Mouse (Mus musculus) A20 (cell line): ENCODE data around the gene Kdsr.
A peak's percentile ranks its signal among the peaks of the same experiment; 100 is the strongest.

Experiments
- DNase-seq: peaks from one replicate; pipeline ENCODE4 v3.0.0-alpha.2; 2011; ENCODE audit warnings: low read depth, low spot score

Kdsr gene

GRCm38 (mm10) chr1:106759572-106760435, at the start of gene Kdsr:
Gene Kdsr (minus strand): TSS chr1:106759727.
- peak; percentile 96 for DNase-seq

GRCm38 (mm10) chr1:106799931-106800330, 40.4 kb upstream of the Kdsr start:
- no peak for DNase-seq

- no peak for DNase-seq
Observed at GRCm38 (mm10) chr1:106799406-106799805, 39.9 kb upstream of the Kdsr start.

GRCm38 (mm10) chr1:106796987-106797779, 37.7 kb upstream of the Kdsr start:
- DNase-seq = peak; percentile 17

- peak; percentile 95 for DNase-seq
Observed at GRCm38 (mm10) chr1:106796542-106796924, 37.0 kb upstream of the Kdsr start, which contains the start of gene Vps4b. Gene Vps4b (minus strand): TSS chr1:106796728.

GRCm38 (mm10) chr1:106795634-106796541, 36.4 kb upstream of the Kdsr start:
- DNase-seq = peak; percentile 16

- DNase-seq = no peak
Observed at GRCm38 (mm10) chr1:106774896-106775295, 15.4 kb upstream of the Kdsr start.

- no peak for DNase-seq
Observed at GRCm38 (mm10) chr1:106774092-106774491, 14.6 kb upstream of the Kdsr start.

GRCm38 (mm10) chr1:106768773-106769172, 9.2 kb upstream of the Kdsr start:
- DNase-seq = no peak

- DNase-seq = no peak
Observed at GRCm38 (mm10) chr1:106765771-106766170, 6.2 kb upstream of the Kdsr start.

GRCm38 (mm10) chr1:106764846-106765245, 5.3 kb upstream of the Kdsr start:
- no peak for DNase-seq

GRCm38 (mm10) chr1:106764281-106764680, 4.8 kb upstream of the Kdsr start:
- no peak for DNase-seq

GRCm38 (mm10) chr1:106760750-106761149, 1.2 kb upstream of the Kdsr start:
- no peak for DNase-seq

GRCm38 (mm10) chr1:106758734-106759571, 574 bp downstream of the Kdsr start:
- peak; percentile 68 for DNase-seq

- DNase-seq = no peak
Observed at GRCm38 (mm10) chr1:106756633-106757032, 2.9 kb downstream of the Kdsr start.

- no peak for DNase-seq
Observed at GRCm38 (mm10) chr1:106752013-106752412, 7.5 kb downstream of the Kdsr start.

GRCm38 (mm10) chr1:106750656-106751055, 8.9 kb downstream of the Kdsr start:
- DNase-seq = no peak

- DNase-seq = no peak
Observed at GRCm38 (mm10) chr1:106748555-106749315, 10.8 kb downstream of the Kdsr start.

GRCm38 (mm10) chr1:106742980-106743379, 16.5 kb downstream of the Kdsr start:
- no peak for DNase-seq

GRCm38 (mm10) chr1:106740735-106741134, 18.8 kb downstream of the Kdsr start:
- no peak for DNase-seq
